Mouse (Mus musculus): ENCODE data around the gene Abhd17c.

DNA sequence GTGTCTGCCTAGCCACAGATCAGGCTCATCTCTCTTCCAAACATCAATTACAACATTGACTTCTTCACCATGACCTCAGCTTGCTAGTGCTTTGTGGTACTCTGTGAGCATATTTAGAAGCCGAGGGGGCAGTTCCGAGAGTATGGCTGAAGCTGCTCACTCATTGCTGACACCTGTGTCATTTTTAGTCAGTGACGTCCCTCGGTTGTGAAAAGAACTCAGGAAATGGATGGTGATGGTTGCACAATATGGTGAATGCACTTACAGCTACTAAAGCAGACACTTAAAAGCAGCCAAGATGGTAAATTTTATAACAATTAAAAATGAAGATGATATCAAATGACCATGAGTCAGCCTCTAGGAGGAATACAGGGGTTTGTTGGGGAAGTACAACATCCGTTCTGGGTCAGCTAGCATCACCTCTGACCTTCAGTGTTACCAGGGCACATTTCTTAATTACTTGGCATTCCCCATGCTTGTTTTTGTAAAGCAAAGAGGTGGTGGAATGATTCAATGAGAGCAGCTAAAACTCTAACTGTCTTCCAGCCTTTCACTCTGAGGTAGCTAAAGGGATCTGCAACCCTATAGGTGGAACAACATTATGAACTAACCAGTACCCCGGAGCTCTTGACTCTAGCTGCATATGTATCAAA, 45.6 kb upstream of the Abhd17c start:
- no peak for TF ChIP-seq GATA1 (IDR thresholded peaks at IDR 0.05; ENCODE audit: borderline replicate concordance, low read length)
- no peak for TF ChIP-seq FLI1 (IDR thresholded peaks at IDR 0.05; ENCODE audit: low read length)
